Mouse (Mus musculus): Measurements from ENCODE around the gene Tmem136.

Gene Tmem136

DNA sequence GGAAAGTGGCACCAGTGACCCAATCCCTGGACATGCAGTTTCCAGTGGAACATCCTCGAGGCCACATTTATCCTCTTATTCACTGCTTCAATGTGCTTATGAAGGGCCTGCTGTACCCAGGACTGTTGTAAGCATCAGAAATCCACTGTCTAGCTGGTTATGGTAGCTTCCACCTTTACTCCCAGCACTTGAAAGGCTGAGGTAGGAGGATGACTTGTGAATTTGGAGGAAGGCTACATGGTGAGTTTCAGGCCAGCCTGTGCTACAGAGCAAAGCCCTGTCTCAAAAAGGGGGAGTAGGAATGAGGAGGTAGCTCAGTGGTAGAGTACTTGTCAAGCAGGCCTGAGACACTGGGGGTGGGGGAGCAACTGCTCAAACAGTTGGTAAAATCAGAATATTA lies 8.3 kb downstream of the Tmem136 start:
- DNase-seq (ENCODE audit: low read depth, low spot score): no peak

DNA sequence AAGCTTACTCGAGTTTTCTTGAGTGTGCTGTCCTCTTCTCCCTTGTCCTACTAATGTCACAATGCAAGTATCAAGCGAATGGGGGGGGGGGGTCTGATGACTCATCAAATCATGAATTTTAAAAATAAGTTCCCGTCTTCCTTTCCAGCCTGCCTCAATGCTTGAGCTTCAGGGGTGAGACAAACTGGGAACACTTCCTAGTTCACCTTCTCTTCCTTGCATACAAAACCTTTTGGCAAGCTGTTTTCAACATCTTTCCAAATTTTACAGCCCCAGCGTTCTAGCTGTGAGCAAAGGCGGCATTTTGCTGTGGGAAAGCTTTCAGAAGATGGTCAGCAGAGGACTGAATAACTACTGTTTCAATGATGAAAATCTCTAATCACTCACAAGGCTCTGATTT lies 8.8 kb downstream of the Tmem136 start:
- no peak for DNase-seq (ENCODE audit: low read depth, low spot score)

DNA sequence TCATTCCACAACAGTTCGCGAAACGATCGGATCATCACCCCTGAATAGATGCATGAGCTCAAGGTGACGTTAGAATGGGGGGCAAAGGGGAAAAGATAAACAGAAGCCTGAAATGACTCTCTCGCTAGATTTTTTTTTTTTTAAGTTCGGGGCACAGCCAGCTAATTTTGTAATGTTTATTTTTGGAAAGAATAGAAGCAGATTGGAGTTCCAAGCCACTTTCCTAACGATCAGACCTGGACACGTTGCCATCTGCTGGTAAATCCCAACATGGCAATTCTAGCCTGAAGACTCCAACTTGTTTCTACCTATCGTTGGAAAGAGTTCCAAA lies 9.2 kb downstream of the Tmem136 start, which contains the start of gene Arhgef12:
Gene Arhgef12 (minus strand): TSS at position 53 of the 331 bp plus-strand sequence.
- DNase-seq (ENCODE audit: low read depth, low spot score): no peak

DNA sequence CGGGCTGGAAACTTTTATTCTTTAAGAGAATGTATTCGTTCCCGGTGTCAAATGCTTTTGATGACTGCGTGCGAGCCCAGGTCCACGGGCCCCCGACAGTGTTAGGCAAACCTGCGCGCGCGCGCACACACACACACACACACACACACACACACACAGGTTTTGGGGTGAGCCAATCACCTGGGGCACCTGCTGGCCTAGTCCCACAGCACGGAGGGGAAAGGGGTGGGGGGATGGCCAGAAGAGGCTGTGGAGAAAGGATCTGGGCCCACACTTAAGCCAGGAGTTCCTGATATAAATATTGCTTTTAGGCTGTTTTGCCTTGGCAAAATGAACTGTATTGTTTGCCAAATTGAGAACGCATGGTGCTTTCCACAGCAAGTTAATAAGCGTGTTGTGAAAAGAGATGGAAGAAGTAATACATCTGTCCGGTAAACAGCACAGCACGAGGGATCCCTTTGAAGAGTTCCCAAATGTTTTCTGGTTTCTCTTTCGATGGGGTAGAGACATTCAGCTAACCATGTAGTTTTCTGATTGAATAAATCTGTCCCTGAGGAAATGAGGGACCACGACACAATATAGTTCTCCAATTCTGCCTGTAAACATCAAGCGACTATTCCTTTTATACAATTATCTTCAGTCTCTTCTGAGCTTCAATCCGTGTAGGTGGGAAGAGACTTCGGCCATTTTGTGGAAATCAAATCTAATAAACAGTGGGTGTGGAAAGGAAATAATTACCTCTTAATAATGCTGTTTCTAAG lies 9.8 kb downstream of the Tmem136 start:
- no peak for DNase-seq (ENCODE audit: low read depth, low spot score)

DNA sequence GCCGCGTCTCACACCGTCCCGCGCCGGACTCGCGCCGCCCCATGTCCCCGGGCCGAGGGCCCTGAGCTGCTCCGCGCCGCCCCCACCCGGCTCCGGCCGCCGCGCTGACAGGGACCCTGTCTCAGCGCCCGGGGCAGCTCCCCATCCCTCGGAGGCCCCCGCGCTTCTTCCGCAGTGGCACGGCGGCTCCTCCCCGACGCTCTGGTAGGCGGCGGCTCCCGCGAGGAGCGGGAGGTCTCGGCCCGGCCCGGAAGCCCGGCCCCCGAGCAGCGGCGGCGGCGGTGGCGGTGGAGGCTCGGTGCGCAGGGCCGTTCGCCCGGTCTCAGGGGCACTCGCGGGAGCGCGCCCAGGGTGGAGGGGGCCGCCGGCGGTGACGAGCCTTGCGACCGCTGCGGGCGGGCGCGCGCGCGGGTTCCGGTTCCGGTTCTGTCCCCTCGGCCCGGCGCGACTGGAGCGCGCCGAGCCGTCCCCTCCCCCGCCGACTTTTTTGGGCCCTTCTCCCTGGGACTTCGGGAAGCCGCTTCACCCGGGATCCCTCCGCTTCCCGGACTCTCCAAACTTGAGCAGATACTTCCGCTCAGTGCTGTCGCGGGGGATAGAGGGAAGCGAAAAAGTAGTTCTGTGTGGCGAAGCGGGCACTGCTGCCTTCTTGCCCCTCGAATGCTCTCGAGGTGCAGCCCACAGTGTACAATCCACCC lies 10.6 kb downstream of the Tmem136 start:
- DNase-seq (ENCODE audit: low read depth, low spot score): peak; percentile 78

DNA sequence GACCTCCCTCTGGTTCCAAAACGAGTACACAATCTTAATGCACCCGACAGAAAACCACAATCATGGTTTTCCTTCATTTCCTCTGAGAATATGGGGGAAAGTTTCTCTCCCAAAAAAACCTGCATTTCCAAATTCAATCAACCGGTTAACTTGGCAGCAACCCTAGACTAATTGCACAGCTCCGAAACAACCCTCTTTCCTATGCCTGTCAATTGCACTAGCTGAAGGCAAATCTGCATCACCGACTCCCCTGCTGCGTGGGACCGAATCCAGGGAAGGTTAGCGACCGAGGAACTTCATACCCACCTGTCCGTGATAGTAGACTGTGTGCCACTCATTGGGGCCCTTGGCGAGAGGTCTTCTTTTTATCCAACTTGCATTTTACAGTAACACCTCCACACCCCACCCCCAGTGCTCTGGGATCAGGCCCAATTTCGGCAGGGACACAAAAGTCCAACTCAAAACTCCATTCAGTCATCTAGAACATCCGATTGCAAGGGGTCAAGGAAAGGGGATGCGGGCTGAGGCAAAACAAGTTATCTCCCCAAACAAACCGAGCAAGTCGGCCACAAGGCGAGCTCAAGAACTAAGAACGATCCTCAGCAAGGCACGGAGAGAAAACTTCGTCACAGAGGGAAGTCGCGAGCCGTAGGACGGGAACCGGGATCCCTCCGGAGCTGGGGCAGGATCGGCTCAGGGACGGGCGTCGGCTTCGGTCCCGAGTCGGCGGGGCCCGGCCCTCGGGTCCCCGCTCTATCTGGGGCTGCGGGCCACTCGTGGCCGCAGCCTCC lies 11.3 kb downstream of the Tmem136 start:
- no peak for DNase-seq (ENCODE audit: low read depth, low spot score)

DNA sequence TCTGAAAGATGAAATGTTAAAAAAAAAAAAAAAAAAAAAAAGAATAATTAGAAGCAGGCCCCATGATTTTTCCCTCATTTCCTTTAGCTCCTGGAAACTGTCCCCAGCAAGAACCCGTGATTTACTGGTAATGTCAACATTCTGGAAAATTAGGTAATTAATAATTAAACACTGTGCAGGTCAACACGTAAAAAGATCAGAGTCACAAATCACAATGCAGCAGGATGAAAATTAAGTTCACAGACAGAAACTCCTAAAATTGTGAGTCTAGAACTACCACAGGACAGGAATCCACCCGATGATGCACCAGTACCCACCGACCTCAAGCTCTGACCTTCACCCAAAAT lies 11.9 kb downstream of the Tmem136 start:
- no peak for DNase-seq (ENCODE audit: low read depth, low spot score)

DNA sequence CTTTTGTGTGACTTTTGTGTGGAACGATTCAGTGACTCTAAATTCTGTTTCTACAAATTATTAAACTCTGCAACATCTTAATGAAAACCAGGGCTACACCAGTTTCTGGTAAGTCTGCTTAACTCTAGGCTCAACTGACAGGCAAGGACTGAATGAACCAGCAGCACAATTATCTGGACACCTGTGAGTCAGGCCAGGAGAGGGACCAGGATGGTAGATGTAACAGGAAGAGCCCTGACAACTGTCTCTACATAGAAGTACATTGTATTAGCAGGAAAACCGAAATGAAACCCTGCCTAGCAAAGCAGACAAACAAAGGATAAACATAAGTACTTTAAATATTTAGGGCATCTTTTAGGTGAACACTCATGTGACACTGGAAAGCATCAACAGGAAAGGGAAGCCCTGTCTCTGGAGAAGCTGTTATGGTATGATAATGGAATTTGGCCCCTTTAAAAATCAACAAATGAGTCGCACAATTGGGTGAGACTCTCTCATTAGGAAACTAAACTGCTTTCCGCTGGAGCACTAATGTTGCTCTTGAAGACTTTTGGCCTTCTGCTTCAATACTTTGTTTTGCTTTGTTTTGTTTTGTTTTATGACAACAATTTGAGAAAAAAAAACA lies 12.6 kb downstream of the Tmem136 start:
- no peak for DNase-seq (ENCODE audit: low read depth, low spot score)

DNA sequence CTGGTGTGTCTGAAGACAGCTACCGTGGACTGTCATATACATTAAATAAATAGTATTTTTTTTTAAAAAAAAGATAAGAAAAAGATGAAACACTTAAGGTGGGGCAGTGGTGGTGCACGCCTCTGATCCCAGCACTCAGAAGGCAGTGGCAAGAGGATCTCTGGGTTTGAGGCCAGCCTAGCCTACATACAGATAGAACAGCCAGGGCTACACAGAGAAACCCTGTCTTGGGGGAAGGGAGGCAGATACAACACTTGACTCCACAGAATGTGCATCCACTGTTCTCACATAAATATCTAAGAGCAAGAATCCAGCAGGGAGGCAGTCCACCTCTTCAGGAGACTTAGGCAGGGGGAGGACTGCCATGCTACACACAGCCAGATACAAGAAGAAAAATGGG lies 13.4 kb downstream of the Tmem136 start:
- no peak for DNase-seq (ENCODE audit: low read depth, low spot score)

DNA sequence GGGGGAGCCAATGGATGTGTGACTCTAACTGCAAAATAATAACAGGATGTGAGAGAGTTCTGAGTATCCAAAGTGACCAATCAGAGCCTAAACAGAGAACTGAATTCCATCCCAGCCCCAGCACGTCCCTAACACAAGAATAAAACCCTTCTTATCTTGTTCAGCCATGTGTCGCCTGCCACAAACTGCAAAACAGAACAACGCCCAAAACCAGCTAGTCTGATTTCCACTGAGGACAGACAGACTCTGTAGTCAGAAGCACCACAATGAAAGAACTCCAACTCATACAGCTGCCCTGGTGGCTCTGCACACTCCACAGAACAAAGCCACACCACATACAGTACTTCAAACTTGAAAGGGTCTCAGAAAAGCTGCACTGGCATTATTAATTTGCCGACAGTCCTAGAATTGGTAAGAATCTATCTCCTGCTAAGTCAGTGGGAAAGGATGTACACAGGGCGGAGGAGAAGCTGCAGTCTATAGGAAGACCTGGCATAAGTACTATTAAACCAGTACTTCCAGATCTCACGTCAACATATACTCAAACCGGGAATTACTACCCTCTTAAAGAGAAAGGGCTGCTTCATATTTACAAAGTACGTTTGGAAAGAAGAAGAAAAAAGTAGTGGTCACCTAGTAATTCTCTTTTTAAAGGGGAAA lies 14.3 kb downstream of the Tmem136 start:
- DNase-seq (ENCODE audit: low read depth, low spot score): no peak

DNA sequence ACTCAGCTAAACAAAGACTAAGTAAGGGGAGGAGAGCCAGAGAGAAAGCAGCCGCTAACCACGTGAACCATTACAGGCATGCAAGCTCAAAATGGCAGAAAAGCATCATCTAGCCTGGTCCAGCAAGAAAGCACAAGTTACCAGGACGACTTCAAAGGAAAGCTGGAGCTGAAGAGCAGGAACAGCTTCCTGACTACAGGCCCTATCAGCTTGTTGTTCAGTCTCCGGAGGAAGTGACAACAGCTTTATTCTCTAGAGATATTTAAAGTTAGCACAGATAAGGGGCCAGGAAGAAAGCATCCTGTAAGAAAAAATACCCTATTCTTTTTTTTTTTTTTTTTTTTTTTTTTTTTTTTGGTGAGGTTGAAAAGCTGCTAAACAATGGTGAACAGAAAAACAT lies 17.4 kb downstream of the Tmem136 start:
- no peak for DNase-seq (ENCODE audit: low read depth, low spot score)

DNA sequence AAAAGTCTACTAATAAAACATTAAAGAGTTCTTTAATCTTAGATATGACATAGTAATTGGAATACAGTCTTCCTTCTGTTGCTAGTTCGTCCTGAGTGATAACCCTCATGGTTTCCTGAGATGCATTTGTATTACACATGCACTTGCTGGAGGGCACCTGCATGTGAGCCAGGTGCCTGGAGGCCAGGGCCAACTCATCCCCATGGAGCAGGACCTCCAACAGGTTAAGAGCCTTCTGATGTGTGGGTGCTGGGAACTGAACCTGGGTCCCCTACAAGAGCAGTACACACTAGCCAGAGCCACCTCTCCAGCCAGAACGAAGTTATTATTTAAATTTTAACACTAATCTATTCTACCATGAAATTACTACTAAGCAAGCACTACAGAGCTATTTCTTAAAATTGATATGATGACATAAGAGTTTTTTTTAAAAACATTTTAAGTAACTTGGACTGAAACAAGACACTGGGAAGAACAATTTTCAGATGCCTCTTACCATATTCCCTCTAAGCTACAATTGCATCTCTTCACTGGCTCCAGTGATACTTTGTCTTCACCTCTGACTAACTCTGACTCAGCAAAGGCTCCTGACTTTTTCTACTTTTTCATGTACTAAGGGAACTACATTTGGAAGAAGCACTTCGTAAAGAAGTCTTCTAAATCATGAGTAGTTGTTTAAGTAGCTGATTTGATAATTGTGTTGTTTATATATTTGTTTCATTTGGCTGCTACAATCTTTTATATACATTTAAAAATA lies 18.4 kb downstream of the Tmem136 start:
- no peak for DNase-seq (ENCODE audit: low read depth, low spot score)

DNA sequence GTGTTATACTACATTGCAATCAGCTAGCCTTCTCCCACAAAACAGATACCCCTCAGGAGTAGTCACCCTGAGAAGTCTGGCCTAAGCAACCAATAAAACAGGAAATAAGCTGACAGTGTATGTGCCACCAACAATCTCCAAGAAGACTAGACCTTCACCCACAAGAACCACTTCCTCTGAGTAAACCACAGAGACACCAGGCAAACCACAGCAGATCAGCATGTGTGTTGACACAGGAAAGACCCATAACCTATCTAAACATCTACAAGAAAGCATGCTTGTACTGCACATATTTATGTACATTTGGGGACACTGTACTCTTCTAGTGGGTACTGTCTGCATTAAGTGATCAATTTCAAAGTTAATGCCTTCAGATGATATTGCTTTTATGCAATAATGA lies 20.0 kb downstream of the Tmem136 start:
- DNase-seq (ENCODE audit: low read depth, low spot score): no peak

DNA sequence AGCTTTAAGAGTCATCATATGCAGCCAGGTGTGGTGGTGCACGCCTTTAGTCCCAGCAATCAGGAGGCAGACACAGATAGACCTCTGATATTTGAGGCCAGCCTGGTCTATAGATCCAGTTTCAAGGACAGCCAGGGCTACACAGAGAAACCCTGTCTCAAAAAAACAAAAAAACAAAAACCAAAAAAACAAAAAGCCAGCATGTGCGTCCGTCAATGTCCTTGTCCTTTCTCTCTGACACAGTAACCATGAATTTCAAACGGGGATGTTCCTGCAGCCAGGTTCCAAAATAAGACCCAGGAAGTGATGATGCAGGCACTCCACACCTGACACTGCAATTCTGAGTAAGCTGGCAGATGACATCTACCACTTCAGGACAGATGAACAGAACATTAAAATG lies 21.5 kb downstream of the Tmem136 start:
- DNase-seq (ENCODE audit: low read depth, low spot score): no peak

DNA sequence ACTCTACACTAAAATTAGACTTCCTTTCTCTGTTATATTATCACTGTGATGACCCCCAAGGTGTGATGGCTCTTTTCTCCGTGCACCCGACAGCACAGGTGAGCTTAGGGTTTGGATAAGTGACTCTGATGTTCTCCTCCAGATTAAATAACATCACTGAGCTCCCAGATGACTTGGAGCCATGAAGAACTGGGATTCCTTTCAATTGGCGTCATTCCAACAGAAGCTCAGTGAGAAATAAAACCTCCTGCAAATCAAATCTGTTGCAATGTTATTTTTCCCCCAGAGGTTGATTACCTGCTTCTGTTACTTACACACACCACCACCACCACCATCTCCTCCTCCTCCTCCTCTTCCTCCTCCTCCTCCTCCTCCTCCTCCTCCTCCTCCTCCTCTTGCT lies 22.6 kb downstream of the Tmem136 start:
- no peak for DNase-seq (ENCODE audit: low read depth, low spot score)

DNA sequence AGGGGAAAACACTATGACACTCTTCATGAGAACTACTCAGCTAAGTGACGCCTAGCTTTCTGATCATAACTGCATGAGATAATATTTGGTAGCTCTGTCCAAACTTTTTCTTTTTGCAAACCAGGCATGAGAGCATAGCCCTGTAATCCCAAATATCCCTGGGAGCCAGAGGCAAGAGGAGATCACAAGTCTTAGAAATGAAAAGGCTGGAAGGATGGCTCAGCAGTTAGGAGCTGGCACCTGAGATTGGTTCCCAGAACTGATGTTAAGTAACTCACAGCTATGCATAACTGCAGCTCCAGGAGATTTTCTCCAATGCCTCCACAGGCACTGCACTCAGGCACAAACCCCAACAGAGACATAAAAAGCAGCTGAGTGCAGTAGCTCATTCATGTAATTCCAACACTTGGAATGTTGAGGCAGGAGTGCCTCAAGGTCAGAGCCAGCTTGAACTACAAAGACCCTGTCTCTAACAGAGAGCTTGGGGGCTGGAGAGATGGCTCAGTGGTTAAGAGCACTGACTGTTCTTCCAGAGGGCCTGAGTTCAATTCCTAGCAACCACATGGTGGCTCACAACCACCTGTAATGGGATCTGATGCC lies 30.6 kb downstream of the Tmem136 start:
- DNase-seq (ENCODE audit: low read depth, low spot score): no peak

DNA sequence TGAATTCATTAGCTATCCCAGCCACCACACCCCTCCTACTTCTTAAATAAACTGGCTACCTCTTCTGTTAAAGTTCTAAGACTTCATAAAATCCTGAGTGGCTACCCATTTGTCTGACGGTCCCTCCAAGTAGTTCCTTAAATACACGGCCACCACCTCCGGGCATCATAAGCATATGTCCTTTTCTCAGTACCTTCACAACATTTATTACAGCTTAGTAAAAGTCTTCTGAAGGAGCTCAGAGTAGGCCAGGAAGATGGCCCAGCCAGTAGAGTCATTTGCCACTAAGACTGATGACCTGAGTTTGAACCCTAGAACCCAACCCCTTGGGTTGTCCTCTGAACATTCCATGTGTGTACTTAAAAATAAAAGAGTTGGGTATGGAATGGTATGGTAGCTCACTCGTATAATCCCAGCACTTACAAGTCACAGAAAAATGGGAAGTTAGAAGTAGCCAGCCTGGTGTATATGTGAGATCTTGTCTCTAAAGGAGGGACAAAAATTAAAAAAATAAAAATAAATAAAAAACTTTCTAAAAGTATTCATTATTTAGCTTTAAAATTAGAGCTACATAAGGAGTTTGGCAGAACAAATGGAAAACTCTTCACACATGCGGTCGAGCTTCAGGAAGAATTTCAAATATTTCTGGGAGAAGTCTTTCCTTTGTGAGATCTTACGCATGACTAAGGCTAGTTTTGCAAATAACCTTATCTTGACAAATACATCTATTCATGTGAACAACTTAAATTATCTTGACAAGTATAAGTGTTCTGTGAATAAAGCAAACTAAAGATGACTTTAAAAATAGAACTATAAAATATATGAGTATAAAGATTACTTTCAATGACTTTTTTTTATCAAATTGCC lies 31.6 kb downstream of the Tmem136 start:
- no peak for DNase-seq (ENCODE audit: low read depth, low spot score)

DNA sequence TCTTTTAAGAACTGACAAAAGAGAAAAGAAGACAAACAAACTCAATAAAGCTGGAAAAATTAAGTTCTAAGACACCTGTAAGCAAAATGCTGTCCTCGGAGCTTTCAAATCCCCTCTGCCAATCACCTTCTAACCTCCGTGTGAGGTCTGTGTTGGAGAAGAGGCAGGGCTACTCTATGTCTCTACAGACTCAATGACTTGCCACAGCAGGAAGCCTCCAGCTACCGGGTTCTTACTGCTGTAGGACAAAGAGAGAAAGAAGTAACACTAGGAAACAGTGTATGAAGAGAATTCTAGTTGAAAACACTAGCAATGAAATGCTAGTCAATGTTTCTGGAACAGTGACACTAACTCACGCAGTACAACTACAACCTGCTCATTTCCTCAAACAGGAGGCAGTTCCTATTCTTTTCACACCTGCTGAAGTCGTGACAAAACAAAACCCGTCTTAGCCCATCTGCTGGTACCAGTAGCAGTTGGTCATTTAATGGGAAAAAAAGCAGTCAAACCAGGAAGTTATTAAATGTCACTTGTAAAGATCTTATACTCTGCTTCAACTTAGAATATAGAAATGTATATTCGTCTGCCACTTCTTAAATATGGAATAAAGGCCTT lies 32.8 kb downstream of the Tmem136 start:
- no peak for DNase-seq (ENCODE audit: low read depth, low spot score)

DNA sequence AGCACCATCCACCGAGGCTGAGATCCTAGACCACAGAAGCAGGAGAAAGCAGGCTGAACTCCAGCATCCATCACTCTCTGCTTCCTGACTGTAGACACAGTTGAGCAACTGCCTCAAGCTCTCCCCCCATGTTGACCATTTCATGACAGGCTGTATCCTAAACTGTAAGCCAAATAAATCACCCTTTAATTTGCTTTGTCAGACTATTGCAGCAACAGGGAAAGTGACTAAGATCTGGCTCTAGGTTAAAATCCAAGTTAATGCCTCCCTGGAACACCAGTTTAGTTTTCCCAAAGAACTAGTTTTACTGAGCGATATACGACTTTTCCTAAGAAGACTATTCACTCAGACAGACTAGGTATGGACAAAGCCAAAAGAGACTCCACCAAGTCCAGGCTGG lies 37.7 kb downstream of the Tmem136 start:
- DNase-seq (ENCODE audit: low read depth, low spot score): no peak
